Mouse (Mus musculus) heart, adult 2 months (tissue): Measurements from ENCODE around the gene Snd1.

Experiments
- CTCF ChIP-seq: fragments of 200-600 bp; IDR thresholded peaks from 2 replicates; pipeline ENCODE4 v1.8.1; 2022; ENCODE audit warnings: antibody characterized with exemption, mild to moderate bottlenecking, moderate library complexity
- EP300 ChIP-seq: fragments of 200-500 bp; IDR thresholded peaks from 2 replicates; pipeline ENCODE4 v1.6.1; 2011; ENCODE audit warnings: low read depth, low read length, control low read depth; ENCODE audit not compliant: insufficient read depth
- POLR2A ChIP-seq: fragments of 200-500 bp; IDR thresholded peaks from 2 replicates; pipeline ENCODE4 v1.6.1; 2011; ENCODE audit warnings: mild to moderate bottlenecking, low read depth, low read length, control low read depth; ENCODE audit not compliant: insufficient read depth

DNA sequence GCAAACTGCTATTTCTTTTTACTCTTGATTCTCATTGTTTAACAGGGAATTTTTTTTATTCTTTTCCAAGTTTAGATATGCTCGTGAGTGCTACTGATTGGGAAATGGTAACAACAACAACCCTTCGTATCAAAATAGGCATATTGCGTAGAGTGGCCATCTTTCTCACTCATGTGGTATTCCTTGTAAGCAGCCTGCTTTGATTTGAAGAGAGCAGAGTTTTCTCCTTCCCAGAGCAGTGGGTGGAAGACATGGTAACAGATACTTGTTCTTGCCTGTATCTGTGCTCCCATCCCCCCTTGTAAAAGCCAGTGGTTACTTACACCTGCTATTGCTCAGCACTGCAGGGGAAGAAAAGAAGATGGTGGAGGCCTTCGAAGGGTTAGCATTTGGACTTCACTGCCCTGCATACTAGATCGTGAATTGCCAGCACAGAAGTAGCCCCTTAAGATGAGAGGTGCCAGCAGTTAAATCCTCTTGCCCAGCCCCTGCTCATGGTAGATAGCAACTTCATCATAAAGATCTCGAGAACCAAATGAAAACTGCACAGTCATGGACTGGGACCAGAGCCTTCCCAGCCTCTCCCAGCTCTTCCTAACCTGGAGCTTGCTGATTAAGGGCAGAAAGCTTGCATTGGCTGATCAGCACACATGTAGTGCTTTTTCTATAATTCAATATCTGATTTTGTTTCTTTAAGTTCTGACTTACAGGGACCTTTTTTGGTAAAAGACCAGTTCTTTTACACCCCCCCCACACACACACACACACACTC is 279.4 kb downstream of the Snd1 start:
- TF ChIP-seq POLR2A, result no peak
- no peak for TF ChIP-seq CTCF
- TF ChIP-seq EP300, result no peak
